Mouse (Mus musculus): ENCODE results near the gene Rfx8. TPM values are rescaled to one million over a fixed set of nuclear protein-coding genes. Genes with fewer than 3 reads are reported as not detected.

Rfx8 gene
- total RNA-seq, 4 experiments from 2014 or later: 0.17 to 0.32 TPM; not detected in 2

DNA sequence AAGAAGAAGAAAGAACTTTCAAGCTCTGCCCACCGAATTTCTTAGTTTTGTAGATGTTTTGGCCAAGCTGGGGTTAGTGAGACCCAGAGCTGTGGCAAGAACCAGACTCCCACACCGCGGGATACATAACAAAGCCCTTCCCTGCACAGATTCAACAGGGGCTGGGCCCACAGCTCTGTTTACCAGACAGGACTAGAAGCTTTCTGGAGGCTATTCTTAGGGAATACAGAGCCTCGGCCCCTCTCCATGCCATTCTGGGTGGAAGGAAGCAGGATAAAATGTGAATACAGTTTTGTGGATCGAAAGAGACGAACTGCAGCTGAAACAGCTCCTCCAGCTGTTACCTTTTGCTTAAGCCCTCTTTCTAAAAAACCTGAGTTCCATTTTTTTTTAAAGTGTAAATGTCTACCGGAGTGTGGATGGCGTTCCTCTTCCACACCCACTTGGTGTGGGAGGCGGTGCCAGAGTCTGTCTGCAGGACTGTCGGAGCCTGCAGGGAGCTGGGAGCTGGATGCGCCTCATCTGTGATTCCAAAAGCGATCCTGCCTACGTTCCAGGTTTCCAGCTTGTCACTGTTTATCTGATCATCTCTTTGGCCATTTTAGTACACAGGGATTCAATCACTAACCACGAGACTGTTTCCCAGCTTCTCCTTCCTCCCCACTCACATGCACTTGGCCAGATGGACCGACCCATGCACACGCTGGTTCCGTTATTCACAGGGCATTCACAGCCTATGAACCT is 70.9 kb downstream of the Rfx8 start:
- peak; percentile 50 to 82 for DNase-seq (ENCODE audit: low spot score in 2 of 2)

DNA sequence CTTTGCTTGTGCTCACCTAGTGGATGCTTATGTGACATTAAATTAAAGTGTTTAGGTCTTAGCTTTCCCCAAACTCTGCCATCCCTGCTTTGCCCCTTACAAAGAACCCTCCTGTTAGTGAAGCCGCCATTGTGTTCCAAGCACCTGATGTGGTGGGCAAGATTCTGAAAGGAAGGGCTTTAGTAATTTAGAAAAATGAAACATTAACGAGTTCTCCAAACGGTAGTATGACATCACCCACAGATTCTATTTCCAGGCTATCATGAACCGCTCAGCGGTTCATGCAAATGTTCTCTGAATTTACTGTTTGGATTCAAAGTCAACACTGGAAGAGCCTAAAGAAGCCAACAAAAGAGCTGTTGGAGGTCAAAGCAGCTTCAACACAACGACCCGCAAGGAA is 72.2 kb downstream of the Rfx8 start:
- no peak for DNase-seq (ENCODE audit: low spot score in 2 of 2)

DNA sequence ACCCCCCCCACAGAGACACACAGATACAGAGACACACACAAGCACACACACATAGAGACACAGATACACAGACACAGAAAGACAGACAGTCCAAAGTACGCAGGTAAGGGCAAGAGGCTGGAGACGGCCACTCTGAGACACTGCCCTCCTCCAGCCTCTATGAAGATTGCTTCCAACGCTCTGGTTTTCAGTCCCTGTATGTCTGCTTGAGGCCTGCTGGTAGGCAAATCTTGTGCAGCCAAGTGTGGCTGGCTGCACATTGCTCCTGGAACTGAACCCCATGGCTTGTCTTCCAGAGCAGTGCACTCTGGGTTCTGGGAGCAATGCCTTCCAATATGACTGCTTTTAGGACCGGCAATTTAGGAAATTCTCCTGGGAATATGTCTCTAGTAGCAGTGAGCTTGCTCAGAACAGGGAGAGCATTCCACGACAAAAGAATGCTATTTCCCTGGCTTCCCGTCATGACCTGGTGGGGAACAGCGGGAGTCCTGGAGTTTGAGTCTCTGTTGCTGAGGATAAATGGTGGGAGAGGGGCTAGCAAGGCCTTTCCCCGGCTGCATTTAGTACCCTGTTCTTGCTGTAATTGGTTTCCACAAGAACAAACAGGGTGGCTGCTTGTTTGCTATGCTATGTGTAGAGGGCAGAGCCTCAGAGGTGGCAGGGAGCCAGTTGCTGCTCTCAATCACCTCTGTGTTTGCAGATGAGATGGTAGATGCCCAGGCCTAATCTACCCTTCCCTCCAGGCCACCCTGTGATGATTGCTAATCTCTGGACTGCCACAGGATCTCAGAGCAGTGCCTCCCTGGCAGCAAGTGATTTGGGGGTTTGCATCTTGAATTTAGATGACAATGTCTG is 74.7 kb downstream of the Rfx8 start:
- peak in 1 of 2 experiments; percentile 53 for DNase-seq (ENCODE audit: low spot score in 2 of 2)

DNA sequence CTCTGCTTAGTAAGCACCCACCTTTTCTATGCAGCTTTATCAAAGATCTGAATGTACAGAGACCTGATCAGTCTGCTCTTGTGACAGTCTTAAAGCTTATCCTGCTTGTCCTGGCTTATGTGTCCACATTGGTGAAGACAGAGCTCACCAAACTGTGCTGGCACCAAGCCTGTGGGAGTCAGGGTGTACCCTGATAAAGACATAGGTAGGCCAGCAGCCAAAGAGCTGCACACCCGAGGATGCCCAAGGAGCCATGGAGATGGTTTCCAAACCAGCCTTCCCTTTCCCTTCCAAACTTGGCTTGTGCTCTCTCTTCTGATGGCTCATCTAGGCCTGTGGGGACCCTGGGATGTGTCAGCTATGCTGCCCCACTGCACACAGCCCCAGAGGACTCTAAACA is 76.5 kb downstream of the Rfx8 start:
- no peak for DNase-seq (ENCODE audit: low spot score in 2 of 2)

DNA sequence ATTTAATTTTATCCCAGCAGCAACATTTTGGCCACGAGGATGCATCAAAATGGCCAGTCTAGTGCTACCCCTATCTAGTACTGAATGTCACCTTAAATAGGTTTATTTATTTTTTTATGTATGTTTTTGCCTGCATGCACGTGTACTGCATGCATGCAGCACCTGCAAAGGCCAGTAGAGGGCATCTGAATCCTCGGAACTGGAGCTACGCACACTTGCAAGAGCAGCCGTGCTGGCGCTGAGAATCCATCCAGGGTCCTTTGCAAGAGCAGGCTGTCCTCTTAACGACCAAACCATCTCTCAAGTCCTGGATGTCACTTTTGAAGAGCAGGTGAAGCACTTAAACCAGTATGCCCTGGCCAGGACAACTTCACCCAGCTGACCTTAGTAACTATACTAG is 79.1 kb downstream of the Rfx8 start:
- DNase-seq (ENCODE audit: low spot score in 2 of 2): no peak

DNA sequence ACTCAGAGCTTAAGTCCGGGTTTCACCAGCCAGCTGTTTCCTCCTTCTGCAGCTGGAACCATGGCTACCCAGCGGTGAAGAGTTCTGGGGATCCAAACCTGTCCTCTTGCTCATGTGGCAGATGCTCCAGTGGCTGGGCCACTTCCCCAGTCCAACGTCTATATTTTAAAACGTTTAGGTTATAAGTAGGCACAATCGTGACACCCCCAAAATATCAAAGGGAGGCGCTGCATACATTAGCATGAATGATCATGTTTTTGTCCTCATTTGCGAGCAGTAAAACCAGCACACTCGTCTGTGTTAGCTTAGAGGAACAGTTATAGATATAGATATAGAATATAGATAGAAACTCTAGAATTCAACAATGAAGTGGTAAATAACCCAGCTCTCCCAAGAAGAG is 83.7 kb downstream of the Rfx8 start:
- DNase-seq (ENCODE audit: low spot score in 2 of 2): peak in 1 of 2 experiments; percentile 42

DNA sequence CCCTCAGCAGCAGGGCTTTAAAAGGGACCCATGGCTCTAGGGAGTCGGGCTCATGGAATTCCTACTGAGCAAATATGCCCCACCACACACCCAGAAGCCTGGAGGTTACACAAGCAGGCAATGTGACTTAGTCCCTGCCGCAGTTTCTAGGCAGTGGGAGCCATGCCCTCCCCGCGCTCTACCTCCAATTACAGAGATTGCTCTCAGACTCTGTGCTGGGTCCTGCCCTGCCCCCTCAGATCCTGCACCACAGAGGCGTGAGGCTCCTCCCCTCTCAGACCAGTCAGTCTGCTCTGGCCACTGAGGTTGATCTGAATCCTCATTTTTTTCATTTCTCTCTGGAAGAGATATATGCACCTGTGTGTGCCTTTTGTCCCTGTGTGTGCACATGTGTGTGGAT is 84.1 kb downstream of the Rfx8 start:
- no peak for DNase-seq (ENCODE audit: low spot score in 2 of 2)

DNA sequence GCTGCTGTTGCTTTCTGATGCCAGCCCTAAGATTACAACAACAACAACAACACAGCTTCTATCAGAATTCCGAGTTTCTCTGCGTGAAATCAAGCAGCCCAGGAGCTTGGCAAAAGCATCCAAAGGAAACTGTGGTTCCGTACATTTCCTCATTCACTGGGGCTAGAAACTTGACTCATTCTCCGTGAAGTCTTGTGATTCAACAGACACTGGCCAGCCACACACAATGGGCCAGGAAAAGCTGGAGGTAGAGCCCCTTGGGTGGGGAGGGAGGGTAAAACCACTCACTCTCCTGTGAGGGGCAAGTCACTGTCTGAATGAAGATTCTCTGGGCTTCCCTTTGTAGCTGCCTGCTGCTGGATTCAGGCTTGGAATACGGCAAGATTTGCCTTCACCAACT is 84.6 kb downstream of the Rfx8 start:
- DNase-seq (ENCODE audit: low spot score in 2 of 2): no peak

DNA sequence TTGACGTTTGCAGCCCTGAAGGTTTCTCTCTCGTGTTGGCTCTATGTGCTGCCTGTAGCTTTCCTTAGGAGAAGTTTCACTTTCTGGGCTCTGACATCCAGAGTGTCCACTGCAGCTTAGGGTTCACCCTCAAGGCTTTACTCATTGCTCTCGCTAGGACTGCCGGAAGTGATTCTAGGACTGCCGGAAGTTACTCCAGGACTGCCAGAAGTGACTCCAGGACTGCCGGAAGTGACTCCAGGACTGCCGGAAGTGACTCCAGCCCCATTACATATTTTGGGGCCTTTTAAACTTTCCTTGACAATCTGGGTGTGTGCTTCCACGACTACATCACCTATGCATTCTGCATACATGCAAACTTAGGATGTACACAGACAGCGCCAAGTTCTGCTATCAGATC is 92.2 kb downstream of the Rfx8 start:
- DNase-seq (ENCODE audit: low spot score in 2 of 2): no peak

DNA sequence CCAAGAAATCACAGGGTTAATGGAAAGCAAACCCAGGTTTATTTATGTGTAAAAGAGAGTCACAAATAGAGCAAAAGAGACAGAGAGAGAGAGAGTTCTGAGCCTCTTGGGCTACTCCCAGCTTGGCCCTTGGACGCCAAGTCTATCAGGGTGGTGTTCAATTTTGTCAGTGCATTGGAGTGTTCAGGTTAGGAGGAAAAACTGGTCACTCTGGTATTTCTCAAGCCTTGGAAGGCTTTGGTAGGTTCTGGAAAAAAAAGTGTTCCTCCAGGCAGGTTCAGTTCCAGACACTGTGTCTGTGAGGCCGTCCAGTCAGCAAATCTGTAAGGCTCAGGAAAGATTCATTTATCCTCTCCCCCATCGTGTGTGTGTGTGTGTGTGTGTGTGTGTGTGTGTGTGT is 95.3 kb downstream of the Rfx8 start:
- no peak for DNase-seq (ENCODE audit: low spot score in 2 of 2)

DNA sequence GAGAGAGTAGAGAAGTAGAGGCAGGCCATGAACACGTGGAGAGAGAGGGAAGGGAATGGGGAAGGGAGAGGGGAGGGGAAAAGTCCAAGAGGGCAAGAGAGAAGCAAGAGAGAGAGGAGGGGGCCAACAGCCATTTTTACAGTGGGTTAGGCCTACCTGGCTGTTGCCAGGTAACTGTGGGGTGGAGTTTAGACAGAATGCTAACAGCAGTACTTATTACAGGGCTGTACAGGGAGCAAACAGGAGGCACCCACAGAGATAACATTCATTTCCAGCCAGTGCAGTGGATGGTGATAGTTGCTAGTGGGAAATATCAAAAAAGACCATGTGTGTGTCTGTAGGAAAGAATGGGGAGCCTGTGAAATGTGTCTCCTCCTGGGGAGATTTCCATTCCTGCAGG is 97.1 kb downstream of the Rfx8 start:
- DNase-seq (ENCODE audit: low spot score in 2 of 2): no peak

DNA sequence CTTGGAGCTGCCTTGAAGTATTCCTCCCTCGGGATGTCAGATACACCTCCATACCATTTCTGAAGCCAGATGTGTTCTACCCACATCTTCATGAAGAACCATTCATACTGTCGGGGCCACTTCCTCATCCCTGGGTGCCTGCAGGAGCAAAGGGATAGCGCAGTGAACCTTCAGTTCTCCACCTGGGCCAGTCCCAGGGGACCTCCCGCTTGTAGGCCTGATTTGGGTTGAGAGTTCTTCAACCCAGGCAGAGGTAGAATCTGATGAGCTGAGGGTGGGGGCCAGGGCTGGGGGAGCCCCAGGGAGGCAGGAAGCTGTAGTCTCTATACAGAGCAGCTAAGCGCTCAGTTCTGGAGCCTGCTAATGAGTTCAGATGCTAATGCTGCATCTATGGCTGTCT is 97.7 kb downstream of the Rfx8 start:
- no peak for DNase-seq (ENCODE audit: low spot score in 2 of 2)

DNA sequence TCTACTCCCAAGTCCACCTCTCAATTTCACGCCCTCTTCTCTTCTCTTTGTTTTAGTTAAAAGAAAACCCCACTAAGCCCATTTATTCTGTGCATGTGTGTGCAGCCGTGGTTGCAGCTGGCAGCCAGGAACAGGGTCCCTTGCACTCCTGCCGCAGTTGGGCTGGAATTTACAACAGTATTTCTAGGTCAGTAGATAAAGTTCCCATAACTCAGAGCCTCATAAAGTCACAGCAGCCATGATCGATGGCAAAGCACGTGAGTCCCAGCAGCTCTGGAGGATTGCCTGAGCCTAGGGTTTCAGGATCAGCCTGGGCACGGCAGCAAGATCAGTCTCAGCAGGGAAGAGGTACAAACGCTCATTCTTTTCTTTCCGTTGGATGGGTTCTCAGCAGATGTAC is 102.3 kb downstream of the Rfx8 start:
- DNase-seq (ENCODE audit: low spot score in 2 of 2): no peak

DNA sequence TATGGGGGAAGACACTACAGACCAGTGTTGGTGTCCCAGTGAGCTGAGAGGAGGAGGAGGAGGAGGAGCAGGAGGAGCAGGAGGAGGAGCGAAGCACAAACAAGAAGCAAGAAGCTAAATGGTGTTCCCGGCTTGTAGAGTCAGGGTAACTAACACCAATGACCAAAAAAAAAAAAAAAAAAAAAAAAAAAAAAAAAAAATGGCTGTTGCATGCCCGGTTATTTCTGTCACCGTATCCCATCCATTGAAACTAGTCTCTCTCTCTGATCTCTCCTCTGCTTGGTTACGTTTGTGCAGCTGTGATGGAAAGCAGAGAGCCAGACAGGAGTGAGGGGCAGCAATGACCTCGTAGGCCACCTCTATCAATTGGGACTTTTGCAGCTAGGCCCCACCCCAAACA is 105.3 kb downstream of the Rfx8 start:
- DNase-seq (ENCODE audit: low spot score in 2 of 2): no peak

Other genes starting within 250 kb of the Rfx8 start
- 10 to 100 TPM; 28.5 to 32.2 (median 29.6) TPM for gene Tbc1d8, start 242.2 kb downstream of the Rfx8 start, total RNA-seq (2022)
- 10 to 100 TPM; 23.5 to 28.0 (median 25.1) TPM for gene Cnot11, start 186.0 kb downstream of the Rfx8 start, total RNA-seq (2022)
- gene Rnf149, start 143.6 kb downstream of the Rfx8 start, total RNA-seq (2022): 10 to 100 TPM; 27.0 to 37.2 (median 30.8) TPM
- gene Creg2, start 69.5 kb downstream of the Rfx8 start, total RNA-seq (2022): 10 to 100 TPM; 74.3 to 92.0 (median 82.8) TPM
- gene Gm3646, start 84.3 kb upstream of the Rfx8 start, total RNA-seq (2022): not detected
- gene Map4k4, start 179.9 kb upstream of the Rfx8 start, total RNA-seq (2022): 100 to 1,000 TPM; 101 to 109 (median 108) TPM

Measured in left cerebral cortex, adult 8-10 months (tissue).